Mouse (Mus musculus) hindbrain, embryonic 12.5 days (tissue): ENCODE measurements around the gene Rtl10. TPM values are rescaled to one million over a fixed set of nuclear protein-coding genes. Genes with fewer than 3 reads are reported as not detected.
A peak's percentile ranks its signal among the peaks of the same experiment; 100 is the strongest.
"Not testable (repeated sequence)": the region's sequence is repeated elsewhere in the genome, so short reads cannot be mapped to it uniquely, and the experiment has no call there.

ENCODE experiments used
- ATAC-seq: fragments of 200-750 bp; cut with Nextera tagmentation; 2 replicates; pipeline ENCODE4 v1.8.0; 2017; ENCODE audit warnings: moderate TSS enrichment; ENCODE audit not compliant: low FRiP score
- H3K27ac ChIP-seq: fragments of 300-500 bp; sonication (generic); 2 replicates; pipeline ENCODE4 v1.5.1; 2016; ENCODE audit warnings: mild to moderate bottlenecking
- H3K27me3 ChIP-seq: fragments of 300-500 bp; sonication (generic); 2 replicates; pipeline ENCODE4 v1.6.1; 2016; ENCODE audit warnings: mild to moderate bottlenecking
- H3K36me3 ChIP-seq: fragments of 300-500 bp; sonication (generic); 2 replicates; pipeline ENCODE4 v1.6.1; 2016; ENCODE audit warnings: mild to moderate bottlenecking
- H3K4me1 ChIP-seq: fragments of 300-500 bp; sonication (generic); 2 replicates; pipeline ENCODE4 v1.6.1; 2016
- H3K4me2 ChIP-seq: fragments of 300-500 bp; sonication (generic); replicated peaks from 2 replicates; pipeline ENCODE4 v1.6.1; 2016; ENCODE audit warnings: mild to moderate bottlenecking
- H3K4me3 ChIP-seq: fragments of 300-500 bp; sonication (generic); 2 replicates; pipeline ENCODE4 v1.5.1; 2016; ENCODE audit warnings: mild to moderate bottlenecking
- H3K9ac ChIP-seq: fragments of 300-500 bp; sonication (generic); 2 replicates; pipeline ENCODE4 v1.6.1; 2016; ENCODE audit warnings: mild to moderate bottlenecking, moderate library complexity
- H3K9me3 ChIP-seq: fragments of 300-500 bp; sonication (generic); replicated peaks from 2 replicates; pipeline ENCODE4 v1.6.1; 2016; ENCODE audit warnings: mild to moderate bottlenecking
- WGBS: fragments of 180-500 bp; shearing (Covaris S2); methylation state at CpG from one replicate; pipeline ENCODE4 v1.1.7; 2016; 5-methylcytosine and 5-hydroxymethylcytosine counted together
- polyA plus RNA-seq: library from polyadenylated mRNA; unstranded; fragments of >200 nt; fragmentation: Nextera tagmentation; extraction: Ambion mirVana; gene quantifications from 2 replicates; pipeline ENCODE4 v1.2.1, GENCODE M21; 2016

Gene Rtl10
- polyA plus RNA-seq, 1 experiment from 2014 or later: 2.3 TPM

GRCm38 (mm10) chr16:18513508-18513907 is 14.8 kb downstream of the Rtl10 start:
- WGBS: 73% methylated on average over 6 of the region's 6 CpGs
- H3K9ac ChIP-seq: no peak overlapping the region
- H3K4me1 ChIP-seq: peaks cover 5% of the 10 kb centered on the region; the same call in 1 of the 2 replicates
- no peaks in the 10 kb centered on the region; the same call in 1 of the 2 replicates for H3K27me3 ChIP-seq
- no peaks in the 10 kb centered on the region for H3K36me3 ChIP-seq
- H3K27ac ChIP-seq: no peak overlapping the region
- H3K4me2 ChIP-seq: no peak overlapping the region
- no peaks in the 10 kb centered on the region for H3K9me3 ChIP-seq
- H3K4me3 ChIP-seq: no peak overlapping the region
- ATAC-seq: no peak

GRCm38 (mm10) chr16:18518091-18518490 is 19.4 kb downstream of the Rtl10 start:
- no peak for ATAC-seq
- Histone ChIP-seq H3K4me2 (no peak overlapping the region), H3K27me3 (no peaks in the 10 kb centered on the region), H3K4me3 (no peak overlapping the region), H3K9ac (no peak overlapping the region), H3K36me3 (no peaks in the 10 kb centered on the region), H3K27ac (no peak overlapping the region), H3K9me3 (no peaks in the 10 kb centered on the region), H3K4me1 (no peaks in the 10 kb centered on the region)

- H3K4me1 ChIP-seq: no peaks in the 10 kb centered on the region
- no peak for ATAC-seq
- H3K9me3 ChIP-seq: no peaks in the 10 kb centered on the region
- no peak overlapping the region for H3K4me2 ChIP-seq
- no peak overlapping the region for H3K4me3 ChIP-seq
- H3K27ac ChIP-seq: no peak overlapping the region
- H3K9ac ChIP-seq: no peak overlapping the region
- no peaks in the 10 kb centered on the region for H3K36me3 ChIP-seq
- WGBS: 91% methylated on average over 8 of the region's 8 CpGs
- no peaks in the 10 kb centered on the region for H3K27me3 ChIP-seq
These were observed 25.0 kb downstream of the Rtl10 start for GRCm38 (mm10) chr16:18523563-18524245.

- no peak overlapping the region for H3K9ac ChIP-seq
- WGBS: 90% methylated on average over 5 of the region's 5 CpGs
- H3K27me3 ChIP-seq: no peaks in the 10 kb centered on the region
- ATAC-seq: no peak
- H3K36me3 ChIP-seq: no peaks in the 10 kb centered on the region
- H3K4me1 ChIP-seq: no peaks in the 10 kb centered on the region
- H3K4me3 ChIP-seq: no peak overlapping the region
- H3K4me2 ChIP-seq: no peak overlapping the region
- 0 out of 2 replicates have a peak, but pooled peaks cover 5% of the 10 kb centered on the region for H3K9me3 ChIP-seq
- no peak overlapping the region for H3K27ac ChIP-seq
These were observed 30.0 kb downstream of the Rtl10 start for GRCm38 (mm10) chr16:18528656-18529055.

GRCm38 (mm10) chr16:18533061-18533460 is 34.4 kb downstream of the Rtl10 start:
- WGBS: 95% methylated on average over 7 of the region's 7 CpGs
- H3K4me3 ChIP-seq, H3K9ac ChIP-seq, H3K36me3 ChIP-seq, H3K9me3 ChIP-seq, H3K4me2 ChIP-seq, H3K27ac ChIP-seq, H3K4me1 ChIP-seq, H3K27me3 ChIP-seq: not testable (repeated sequence)
- ATAC-seq: peak; percentile 93

- Histone ChIP-seq H3K27ac (no peak overlapping the region), H3K9me3 (no peaks in the 10 kb centered on the region), H3K27me3 (no peaks in the 10 kb centered on the region; the same call in 1 of the 2 replicates), H3K36me3 (no peaks in the 10 kb centered on the region), H3K4me3 (no peak overlapping the region), H3K4me1 (no peaks in the 10 kb centered on the region), H3K9ac (no peak overlapping the region), H3K4me2 (no peak overlapping the region)
- ATAC-seq: no peak
- 89% methylated on average over 3 of the region's 3 CpGs for WGBS
These were observed 38.8 kb downstream of the Rtl10 start for GRCm38 (mm10) chr16:18537407-18537990.

GRCm38 (mm10) chr16:18539281-18539680 is 40.6 kb downstream of the Rtl10 start:
- H3K9me3 ChIP-seq: no peaks in the 10 kb centered on the region
- H3K27me3 ChIP-seq: no peaks in the 10 kb centered on the region; the same call in 1 of the 2 replicates
- no peak overlapping the region for H3K4me3 ChIP-seq
- H3K36me3 ChIP-seq: no peaks in the 10 kb centered on the region
- no peaks in the 10 kb centered on the region for H3K4me1 ChIP-seq
- H3K9ac ChIP-seq: no peak overlapping the region
- no peak overlapping the region for H3K4me2 ChIP-seq
- WGBS: 79% methylated on average over 6 of the region's 6 CpGs
- H3K27ac ChIP-seq: no peak overlapping the region
- ATAC-seq: no peak

GRCm38 (mm10) chr16:18543151-18543829 is 44.6 kb downstream of the Rtl10 start:
- 45% methylated on average over 8 of the region's 8 CpGs for WGBS
- Histone ChIP-seq H3K4me3 (no peak overlapping the region), H3K27ac (no peak overlapping the region), H3K27me3 (no peaks in the 10 kb centered on the region; the same call in 1 of the 2 replicates), H3K9me3 (no peaks in the 10 kb centered on the region), H3K4me1 (no peaks in the 10 kb centered on the region), H3K9ac (no peak overlapping the region), H3K36me3 (no peaks in the 10 kb centered on the region), H3K4me2 (no peak overlapping the region)
- no peak for ATAC-seq

GRCm38 (mm10) chr16:18547891-18548290 is 49.2 kb downstream of the Rtl10 start:
- ATAC-seq: no peak
- no peak overlapping the region for H3K9ac ChIP-seq

More at GRCm38 (mm10) chr16:18547891-18548290, 49.2 kb downstream of the Rtl10 start:
- peaks cover 23% of the 10 kb centered on the region for H3K4me1 ChIP-seq
- no peak overlapping the region for H3K27ac ChIP-seq
- 85% methylated on average over 5 of the region's 5 CpGs for WGBS
- H3K27me3 ChIP-seq: no peaks in the 10 kb centered on the region
- no peak overlapping the region for H3K4me2 ChIP-seq
- H3K36me3 ChIP-seq: no peaks in the 10 kb centered on the region
- H3K9me3 ChIP-seq: no peaks in the 10 kb centered on the region
- no peak overlapping the region for H3K4me3 ChIP-seq

Other genes starting within 250 kb of the Rtl10 start
- gene Gm49776, start 240.6 kb upstream of the Rtl10 start, polyA plus RNA-seq: 1.7 and 3.9 TPM in 2 replicates
- 34.2 and 35.0 TPM in 2 replicates for gene Dgcr8, start 209.7 kb upstream of the Rtl10 start, polyA plus RNA-seq
- 48.2 and 50.5 TPM in 2 replicates for gene Tango2, start 150.8 kb upstream of the Rtl10 start, polyA plus RNA-seq
- 105 and 119 TPM in 2 replicates for gene Arvcf, start 150.7 kb upstream of the Rtl10 start, polyA plus RNA-seq
- 20.2 and 20.3 TPM in 2 replicates for gene Txnrd2, start 72.5 kb upstream of the Rtl10 start, polyA plus RNA-seq
- gene Comt, start 72.0 kb upstream of the Rtl10 start, polyA plus RNA-seq: 58.4 and 60.3 TPM in 2 replicates
- gene Gnb1l, start 188 bp upstream of the Rtl10 start, polyA plus RNA-seq: 11.5 and 12.4 TPM in 2 replicates
- gene Tbx1, start 91.8 kb downstream of the Rtl10 start, polyA plus RNA-seq: 15.4 and 15.5 TPM in 2 replicates
- 10.1 and 11.1 TPM in 2 replicates for gene Gp1bb, start 123.5 kb downstream of the Rtl10 start, polyA plus RNA-seq
- 12.6 and 13.5 TPM in 2 replicates for gene Gm49601, start 127.5 kb downstream of the Rtl10 start, polyA plus RNA-seq
- gene Sept5, start 131.1 kb downstream of the Rtl10 start, polyA plus RNA-seq: 98.7 and 105 TPM in 2 replicates